Mouse (Mus musculus): Measurements from ENCODE around the gene Pld5. TPM values are rescaled to one million over a fixed set of nuclear protein-coding genes. Genes with fewer than 3 reads are reported as not detected.

Pld5 gene
- polyA plus RNA-seq, 1 experiment from 2014 or later = 0.27 TPM

- ATAC-seq = no peak
- Histone ChIP-seq H3K9me3 (ENCODE audit: control insufficient read depth) (no peaks in the 10 kb centered on the region), H3K27ac (ENCODE audit: low read depth, low read length) (no peak overlapping the region), H3K4me1 (replicated peaks; ENCODE audit: control insufficient read depth, insufficient read depth, low read length) (no peaks in the 10 kb centered on the region), H3K4me2 (replicated peaks; ENCODE audit: low read depth) (no peak overlapping the region), H3K36me3 (ENCODE audit: control insufficient read depth, insufficient read depth) (no peaks in the 10 kb centered on the region), H3K9ac (ENCODE audit: low read depth, low read length) (no peak overlapping the region), H3K4me3 (ENCODE audit: low read depth, low read length) (no peak overlapping the region), H3K27me3 (replicated peaks; ENCODE audit: control insufficient read depth, insufficient read depth, low read length) (no peaks in the 10 kb centered on the region)
- 29% methylated on average over 5 of the region's 5 CpGs for whole genome bisulfite sequencing
- TF ChIP-seq CTCF (IDR thresholded peaks at IDR 0.05; ENCODE audit: low read depth) = no peak
Observed at GRCm38 (mm10) chr1:176074526-176074925, 200.6 kb downstream of the Pld5 start.

- H3K27me3 ChIP-seq (replicated peaks; ENCODE audit: control insufficient read depth, insufficient read depth, low read length) = no peaks in the 10 kb centered on the region
- H3K9me3 ChIP-seq (ENCODE audit: control insufficient read depth) = no peaks in the 10 kb centered on the region
- H3K4me2 ChIP-seq (replicated peaks; ENCODE audit: low read depth) = no peak overlapping the region
- TF ChIP-seq CTCF (IDR thresholded peaks at IDR 0.05; ENCODE audit: low read depth) = no peak
- no peaks in the 10 kb centered on the region for H3K36me3 ChIP-seq (ENCODE audit: control insufficient read depth, insufficient read depth)
- H3K9ac ChIP-seq (ENCODE audit: low read depth, low read length) = no peak overlapping the region
- no peak for ATAC-seq
- no peaks in the 10 kb centered on the region for H3K4me1 ChIP-seq (replicated peaks; ENCODE audit: control insufficient read depth, insufficient read depth, low read length)
- H3K27ac ChIP-seq (ENCODE audit: low read depth, low read length) = no peak overlapping the region
- no peak overlapping the region for H3K4me3 ChIP-seq (ENCODE audit: low read depth, low read length)
Observed at GRCm38 (mm10) chr1:176065281-176065680, 209.8 kb downstream of the Pld5 start.

- Histone ChIP-seq H3K4me1 (replicated peaks; ENCODE audit: control insufficient read depth, insufficient read depth, low read length) (no peaks in the 10 kb centered on the region), H3K9ac (ENCODE audit: low read depth, low read length) (no peak overlapping the region), H3K4me2 (replicated peaks; ENCODE audit: low read depth) (no peak overlapping the region), H3K9me3 (ENCODE audit: control insufficient read depth) (no peaks in the 10 kb centered on the region), H3K36me3 (ENCODE audit: control insufficient read depth, insufficient read depth) (no peaks in the 10 kb centered on the region), H3K27ac (ENCODE audit: low read depth, low read length) (no peak overlapping the region), H3K4me3 (ENCODE audit: low read depth, low read length) (no peak overlapping the region), H3K27me3 (replicated peaks; ENCODE audit: control insufficient read depth, insufficient read depth, low read length) (no peaks in the 10 kb centered on the region)
- no peak for ATAC-seq
- no peak for TF ChIP-seq CTCF (IDR thresholded peaks at IDR 0.05; ENCODE audit: low read depth)
Observed at GRCm38 (mm10) chr1:176064471-176064870, 210.6 kb downstream of the Pld5 start.

- TF ChIP-seq CTCF (IDR thresholded peaks at IDR 0.05; ENCODE audit: low read depth) = no peak
- H3K4me3 ChIP-seq (ENCODE audit: low read depth, low read length) = no peak overlapping the region
- 34% methylated on average over 1 of the region's 1 CpGs for WGBS
- H3K4me1 ChIP-seq (replicated peaks; ENCODE audit: control insufficient read depth, insufficient read depth, low read length) = no peaks in the 10 kb centered on the region
- no peak overlapping the region for H3K4me2 ChIP-seq (replicated peaks; ENCODE audit: low read depth)
- no peak for ATAC-seq
- no peaks in the 10 kb centered on the region for H3K27me3 ChIP-seq (replicated peaks; ENCODE audit: control insufficient read depth, insufficient read depth, low read length)
- no peaks in the 10 kb centered on the region for H3K9me3 ChIP-seq (ENCODE audit: control insufficient read depth)
- no peak overlapping the region for H3K9ac ChIP-seq (ENCODE audit: low read depth, low read length)
- H3K27ac ChIP-seq (ENCODE audit: low read depth, low read length) = no peak overlapping the region
- no peaks in the 10 kb centered on the region for H3K36me3 ChIP-seq (ENCODE audit: control insufficient read depth, insufficient read depth)
Observed at GRCm38 (mm10) chr1:176053653-176054052, 221.5 kb downstream of the Pld5 start.

- Histone ChIP-seq H3K36me3 (ENCODE audit: control insufficient read depth, insufficient read depth) (no peaks in the 10 kb centered on the region), H3K4me2 (replicated peaks; ENCODE audit: low read depth) (no peak overlapping the region), H3K9me3 (ENCODE audit: control insufficient read depth) (no peaks in the 10 kb centered on the region), H3K27me3 (replicated peaks; ENCODE audit: control insufficient read depth, insufficient read depth, low read length) (no peaks in the 10 kb centered on the region), H3K4me3 (ENCODE audit: low read depth, low read length) (no peak overlapping the region), H3K4me1 (replicated peaks; ENCODE audit: control insufficient read depth, insufficient read depth, low read length) (no peaks in the 10 kb centered on the region), H3K9ac (ENCODE audit: low read depth, low read length) (no peak overlapping the region), H3K27ac (ENCODE audit: low read depth, low read length) (no peak overlapping the region)
- WGBS = 43% methylated on average over 5 of the region's 5 CpGs
- no peak for TF ChIP-seq CTCF (IDR thresholded peaks at IDR 0.05; ENCODE audit: low read depth)
- ATAC-seq = no peak
Observed at GRCm38 (mm10) chr1:176046995-176047394, 228.1 kb downstream of the Pld5 start.

GRCm38 (mm10) chr1:176046375-176046774 is 228.7 kb downstream of the Pld5 start:
- TF ChIP-seq CTCF (IDR thresholded peaks at IDR 0.05; ENCODE audit: low read depth) = no peak
- Histone ChIP-seq H3K4me1 (replicated peaks; ENCODE audit: control insufficient read depth, insufficient read depth, low read length) (no peaks in the 10 kb centered on the region), H3K4me2 (replicated peaks; ENCODE audit: low read depth) (no peak overlapping the region), H3K27me3 (replicated peaks; ENCODE audit: control insufficient read depth, insufficient read depth, low read length) (no peaks in the 10 kb centered on the region), H3K4me3 (ENCODE audit: low read depth, low read length) (no peak overlapping the region), H3K27ac (ENCODE audit: low read depth, low read length) (no peak overlapping the region), H3K36me3 (ENCODE audit: control insufficient read depth, insufficient read depth) (no peaks in the 10 kb centered on the region), H3K9ac (ENCODE audit: low read depth, low read length) (no peak overlapping the region), H3K9me3 (ENCODE audit: control insufficient read depth) (no peaks in the 10 kb centered on the region)
- no peak for ATAC-seq
- WGBS = 95% methylated on average over 1 of the region's 1 CpGs

GRCm38 (mm10) chr1:176043056-176043455 is 232.1 kb downstream of the Pld5 start:
- no peaks in the 10 kb centered on the region for H3K27me3 ChIP-seq (replicated peaks; ENCODE audit: control insufficient read depth, insufficient read depth, low read length)
- no peak for ATAC-seq
- H3K4me2 ChIP-seq (replicated peaks; ENCODE audit: low read depth) = no peak overlapping the region
- no peaks in the 10 kb centered on the region for H3K4me1 ChIP-seq (replicated peaks; ENCODE audit: control insufficient read depth, insufficient read depth, low read length)
- no peak overlapping the region for H3K27ac ChIP-seq (ENCODE audit: low read depth, low read length)
- no peak for TF ChIP-seq CTCF (IDR thresholded peaks at IDR 0.05; ENCODE audit: low read depth)
- no peaks in the 10 kb centered on the region for H3K9me3 ChIP-seq (ENCODE audit: control insufficient read depth)
- no peak overlapping the region for H3K4me3 ChIP-seq (ENCODE audit: low read depth, low read length)
- no peak overlapping the region for H3K9ac ChIP-seq (ENCODE audit: low read depth, low read length)
- H3K36me3 ChIP-seq (ENCODE audit: control insufficient read depth, insufficient read depth) = no peaks in the 10 kb centered on the region
- 37% methylated on average over 4 of the region's 4 CpGs for WGBS

Measured in intestine, postnatal 0 days (tissue).